Mouse (Mus musculus) right cerebral cortex, postnatal 10 days (tissue): Measurements from ENCODE around the gene Habp4.
A peak's percentile ranks its signal among the peaks of the same experiment; 100 is the strongest.

Experiments used
- DNase-seq, 2 experiments: peaks; one replicate each; pipeline ENCODE4 v3.0.0; 2021; ENCODE audit warnings: low spot score in 2 of 2

Habp4 gene

GRCm38 (mm10) chr13:64178746-64179652 is 17.4 kb downstream of the Habp4 start:
- no peak for DNase-seq

- no peak for DNase-seq
Observed at GRCm38 (mm10) chr13:64180300-64180699, 18.7 kb downstream of the Habp4 start.

GRCm38 (mm10) chr13:64180888-64181287 is 19.3 kb downstream of the Habp4 start:
- peak; percentile 50 to 72 for DNase-seq

GRCm38 (mm10) chr13:64182091-64182490 is 20.5 kb downstream of the Habp4 start:
- DNase-seq, result no peak

GRCm38 (mm10) chr13:64183583-64183982 is 22.0 kb downstream of the Habp4 start:
- no peak for DNase-seq

- DNase-seq, result no peak
Observed at GRCm38 (mm10) chr13:64184361-64184760, 22.7 kb downstream of the Habp4 start.

GRCm38 (mm10) chr13:64185176-64185575 is 23.6 kb downstream of the Habp4 start:
- DNase-seq, result no peak

GRCm38 (mm10) chr13:64185586-64185985 is 24.0 kb downstream of the Habp4 start:
- no peak for DNase-seq

- DNase-seq, result no peak
Observed at GRCm38 (mm10) chr13:64186516-64186915, 24.9 kb downstream of the Habp4 start.

GRCm38 (mm10) chr13:64187065-64187464 is 25.4 kb downstream of the Habp4 start:
- DNase-seq, result peak in 1 of 2 experiments; percentile 33

GRCm38 (mm10) chr13:64197899-64198298 is 36.3 kb downstream of the Habp4 start:
- DNase-seq, result no peak

GRCm38 (mm10) chr13:64198310-64198709 is 36.7 kb downstream of the Habp4 start:
- DNase-seq, result no peak

- no peak for DNase-seq
Observed at GRCm38 (mm10) chr13:64200911-64201310, 39.3 kb downstream of the Habp4 start.

GRCm38 (mm10) chr13:64204726-64205125 is 43.1 kb downstream of the Habp4 start:
- DNase-seq, result no peak

- no peak for DNase-seq
Observed at GRCm38 (mm10) chr13:64205186-64205585, 43.6 kb downstream of the Habp4 start.

GRCm38 (mm10) chr13:64208146-64208545 is 46.5 kb downstream of the Habp4 start:
- DNase-seq, result no peak

- no peak for DNase-seq
Observed at GRCm38 (mm10) chr13:64211995-64212603, 50.5 kb downstream of the Habp4 start.

GRCm38 (mm10) chr13:64214891-64215290 is 53.3 kb downstream of the Habp4 start:
- DNase-seq, result peak; percentile 22 to 31

GRCm38 (mm10) chr13:64225738-64226137 is 64.1 kb downstream of the Habp4 start:
- DNase-seq, result no peak

GRCm38 (mm10) chr13:64226725-64227124 is 65.1 kb downstream of the Habp4 start:
- no peak for DNase-seq

GRCm38 (mm10) chr13:64233139-64233538 is 71.5 kb downstream of the Habp4 start:
- no peak for DNase-seq

GRCm38 (mm10) chr13:64235062-64235715 is 73.6 kb downstream of the Habp4 start:
- DNase-seq, result no peak

GRCm38 (mm10) chr13:64235777-64236176 is 74.2 kb downstream of the Habp4 start:
- DNase-seq, result no peak
